Mouse (Mus musculus) neutrophil, adult 5-6 weeks (primary cell): ENCODE results near the gene Haus3. TPM values are rescaled to one million over a fixed set of nuclear protein-coding genes. Genes with fewer than 3 reads are reported as not detected.

Source experiments
- ATAC-seq: fragments of 151-379, 151-347 bp; 2 replicates; pipeline ENCODE4 v1.8.0; 2017; ENCODE audit warnings: mild to moderate bottlenecking, moderate TSS enrichment; ENCODE audit not compliant: insufficient number of reproducible peaks, poor library complexity, low FRiP score, severe bottlenecking; ENCODE audit errors: extremely low read depth
- total RNA-seq: library from RNA; stranded (forward); fragments of 200-1000 nt; gene quantifications from 2 replicates; pipeline ENCODE4 v1.2.3, GENCODE M21; 2017

Haus3 gene
- total RNA-seq, 1 experiment from 2014 or later = 53.3 TPM

- no peak for ATAC-seq
Measured at GRCm38 (mm10) chr5:34147554-34147953, 21.8 kb downstream of the Haus3 start.

DNA sequence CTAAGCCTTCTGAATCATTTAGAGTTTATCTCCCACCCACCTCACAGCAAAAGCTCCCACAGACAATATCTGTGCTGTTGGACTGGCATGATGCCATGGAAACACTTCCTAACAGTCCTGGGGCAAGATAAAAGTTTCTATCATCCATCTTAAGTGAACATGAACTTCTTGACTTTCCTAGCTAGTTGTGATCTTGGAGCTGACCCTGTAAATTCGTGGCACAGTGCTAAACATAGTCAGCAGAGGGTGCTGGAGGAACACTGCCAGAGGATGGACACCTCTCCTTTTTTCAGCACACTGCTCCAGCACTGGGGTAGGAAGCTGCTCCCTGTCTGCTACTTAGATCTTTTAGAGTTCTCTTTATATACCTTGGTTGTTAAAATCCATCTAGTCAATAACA is 29.6 kb downstream of the Haus3 start:
- no peak for ATAC-seq

DNA sequence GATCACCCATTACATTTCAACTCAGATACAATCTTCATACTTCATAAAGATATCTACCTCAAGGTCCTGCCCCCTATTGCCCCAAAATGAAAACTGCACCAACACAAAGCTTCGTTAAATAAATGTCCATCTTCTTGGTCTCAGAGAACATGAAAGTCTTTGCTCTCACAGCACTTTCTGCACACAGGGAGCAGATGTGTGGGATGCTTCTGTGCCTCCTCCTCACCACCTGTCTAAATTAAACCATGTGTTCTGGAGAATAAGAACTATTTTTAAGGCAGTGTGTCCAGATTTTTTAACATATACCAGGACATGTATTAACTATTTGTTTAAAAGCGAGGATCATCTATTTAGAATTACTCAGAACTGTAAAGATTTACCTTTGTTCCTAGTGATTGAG is 36.6 kb downstream of the Haus3 start:
- ATAC-seq = no peak

- no peak for ATAC-seq
Measured at GRCm38 (mm10) chr5:34124131-34124530, 45.2 kb downstream of the Haus3 start.

- no peak for ATAC-seq
Measured at GRCm38 (mm10) chr5:34119121-34119856, 50.0 kb downstream of the Haus3 start.

DNA sequence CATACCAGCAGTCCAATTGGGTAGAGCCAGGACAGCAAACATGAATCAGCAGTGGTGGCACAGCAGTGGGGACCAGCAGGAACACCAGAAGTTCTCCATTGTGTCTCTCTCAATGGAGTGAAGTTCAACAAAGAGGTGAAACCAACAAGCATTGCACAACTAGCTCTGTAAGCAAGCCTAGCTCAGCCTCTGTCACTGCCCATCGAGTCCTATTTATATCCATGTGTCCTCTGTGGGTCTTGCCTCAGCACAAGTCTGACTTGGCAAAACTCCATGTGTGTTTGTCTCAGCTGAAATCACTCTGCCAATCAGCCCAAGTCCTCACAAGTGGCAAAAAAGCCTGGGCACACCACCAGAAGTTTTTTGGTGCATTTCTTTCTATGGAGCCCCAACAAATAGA is 63.6 kb downstream of the Haus3 start:
- ATAC-seq = no peak

Other genes with a start within 250 kb of the Haus3 start
- gene Nelfa, start 233.1 kb downstream of the Haus3 start, total RNA-seq = 25.4 and 28.6 TPM in 2 replicates
- not detected in 2 replicates for gene Gm1673, start 186.1 kb downstream of the Haus3 start, total RNA-seq
- gene Nat8l, start 173.5 kb downstream of the Haus3 start, total RNA-seq = 4.0 and 4.9 TPM in 2 replicates
- 0.81 and 1.4 TPM in 2 replicates for gene Poln, start 79 bp downstream of the Haus3 start, total RNA-seq
- 60.3 and 62.8 TPM in 2 replicates for gene Mxd4, start 18.2 kb upstream of the Haus3 start, total RNA-seq
- gene Zfyve28, start 118.9 kb upstream of the Haus3 start, total RNA-seq = 1.7 and 2.3 TPM in 2 replicates
- gene Cfap99, start 119.1 kb upstream of the Haus3 start, total RNA-seq = 0.35 TPM in 1 of 2 replicates, not detected in the other
- gene Rnf4, start 166.8 kb upstream of the Haus3 start, total RNA-seq = 99.3 and 105 TPM in 2 replicates
- 69.5 and 75.7 TPM in 2 replicates for gene Fam193a, start 200.4 kb upstream of the Haus3 start, total RNA-seq